Mouse (Mus musculus): Measurements from ENCODE around the gene Sspn. TPM values are rescaled to one million over a fixed set of nuclear protein-coding genes. Genes with fewer than 3 reads are reported as not detected.

Sspn gene
- polyA plus RNA-seq, 1 experiment from 2014 or later = 3.6 TPM

GRCm38 (mm10) chr6:145940852-145941251, 9.4 kb downstream of the Sspn start:
- Histone ChIP-seq H3K27me3 (replicated peaks; ENCODE audit: control insufficient read depth, insufficient read depth, low read length) (no peaks in the 10 kb centered on the region), H3K9me3 (ENCODE audit: control insufficient read depth) (no peaks in the 10 kb centered on the region), H3K9ac (ENCODE audit: low read depth, low read length) (no peak overlapping the region), H3K36me3 (ENCODE audit: control insufficient read depth, insufficient read depth) (no peaks in the 10 kb centered on the region), H3K4me2 (replicated peaks; ENCODE audit: low read depth) (no peak overlapping the region), H3K4me3 (ENCODE audit: low read depth, low read length) (no peak overlapping the region), H3K27ac (ENCODE audit: low read depth, low read length) (no peak overlapping the region), H3K4me1 (replicated peaks; ENCODE audit: control insufficient read depth, insufficient read depth, low read length) (no peaks in the 10 kb centered on the region)
- TF ChIP-seq CTCF (IDR thresholded peaks at IDR 0.05; ENCODE audit: low read depth) = no peak
- WGBS = 77% methylated on average over 6 of the region's 6 CpGs
- no peak for ATAC-seq

GRCm38 (mm10) chr6:145942263-145942966, 11.0 kb downstream of the Sspn start:
- H3K4me3 ChIP-seq (ENCODE audit: low read depth, low read length) = no peak overlapping the region
- no peak for TF ChIP-seq CTCF (IDR thresholded peaks at IDR 0.05; ENCODE audit: low read depth)
- H3K4me2 ChIP-seq (replicated peaks; ENCODE audit: low read depth) = no peak overlapping the region
- WGBS = 42% methylated on average over 12 of the region's 12 CpGs
- H3K27ac ChIP-seq (ENCODE audit: low read depth, low read length) = no peak overlapping the region
- no peaks in the 10 kb centered on the region for H3K27me3 ChIP-seq (replicated peaks; ENCODE audit: control insufficient read depth, insufficient read depth, low read length)
- H3K9me3 ChIP-seq (ENCODE audit: control insufficient read depth) = no peaks in the 10 kb centered on the region
- no peaks in the 10 kb centered on the region for H3K36me3 ChIP-seq (ENCODE audit: control insufficient read depth, insufficient read depth)
- no peaks in the 10 kb centered on the region for H3K4me1 ChIP-seq (replicated peaks; ENCODE audit: control insufficient read depth, insufficient read depth, low read length)
- ATAC-seq = no peak
- no peak overlapping the region for H3K9ac ChIP-seq (ENCODE audit: low read depth, low read length)

- no peak for TF ChIP-seq CTCF (IDR thresholded peaks at IDR 0.05; ENCODE audit: low read depth)
- ATAC-seq = no peak
Measured at GRCm38 (mm10) chr6:145943414-145943813, 12.0 kb downstream of the Sspn start.

GRCm38 (mm10) chr6:145945700-145946344, 14.4 kb downstream of the Sspn start:
- WGBS = 73% methylated on average over 11 of the region's 11 CpGs
- H3K4me2 ChIP-seq (replicated peaks; ENCODE audit: low read depth) = no peak overlapping the region
- no peaks in the 10 kb centered on the region for H3K36me3 ChIP-seq (ENCODE audit: control insufficient read depth, insufficient read depth)
- H3K27ac ChIP-seq (ENCODE audit: low read depth, low read length) = no peak overlapping the region
- no peaks in the 10 kb centered on the region for H3K4me1 ChIP-seq (replicated peaks; ENCODE audit: control insufficient read depth, insufficient read depth, low read length)
- no peak for ATAC-seq
- no peak overlapping the region for H3K9ac ChIP-seq (ENCODE audit: low read depth, low read length)
- no peak overlapping the region for H3K4me3 ChIP-seq (ENCODE audit: low read depth, low read length)
- no peaks in the 10 kb centered on the region for H3K9me3 ChIP-seq (ENCODE audit: control insufficient read depth)
- no peaks in the 10 kb centered on the region for H3K27me3 ChIP-seq (replicated peaks; ENCODE audit: control insufficient read depth, insufficient read depth, low read length)
- no peak for TF ChIP-seq CTCF (IDR thresholded peaks at IDR 0.05; ENCODE audit: low read depth)

More at GRCm38 (mm10) chr6:145943414-145943813, 12.0 kb downstream of the Sspn start:
- Histone ChIP-seq H3K9ac (ENCODE audit: low read depth, low read length) (no peak overlapping the region), H3K27ac (ENCODE audit: low read depth, low read length) (no peak overlapping the region), H3K9me3 (ENCODE audit: control insufficient read depth) (no peaks in the 10 kb centered on the region), H3K36me3 (ENCODE audit: control insufficient read depth, insufficient read depth) (no peaks in the 10 kb centered on the region), H3K4me3 (ENCODE audit: low read depth, low read length) (no peak overlapping the region), H3K27me3 (replicated peaks; ENCODE audit: control insufficient read depth, insufficient read depth, low read length) (no peaks in the 10 kb centered on the region), H3K4me2 (replicated peaks; ENCODE audit: low read depth) (no peak overlapping the region), H3K4me1 (replicated peaks; ENCODE audit: control insufficient read depth, insufficient read depth, low read length) (no peaks in the 10 kb centered on the region)
- WGBS = 46% methylated on average over 3 of the region's 3 CpGs

- Histone ChIP-seq H3K27me3 (replicated peaks; ENCODE audit: control insufficient read depth, insufficient read depth, low read length) (no peaks in the 10 kb centered on the region), H3K4me1 (replicated peaks; ENCODE audit: control insufficient read depth, insufficient read depth, low read length) (no peaks in the 10 kb centered on the region), H3K27ac (ENCODE audit: low read depth, low read length) (no peak overlapping the region), H3K4me3 (ENCODE audit: low read depth, low read length) (no peak overlapping the region), H3K9ac (ENCODE audit: low read depth, low read length) (no peak overlapping the region), H3K4me2 (replicated peaks; ENCODE audit: low read depth) (no peak overlapping the region), H3K36me3 (ENCODE audit: control insufficient read depth, insufficient read depth) (no peaks in the 10 kb centered on the region), H3K9me3 (ENCODE audit: control insufficient read depth) (no peaks in the 10 kb centered on the region)
- 60% methylated on average over 4 of the region's 4 CpGs for WGBS
- no peak for TF ChIP-seq CTCF (IDR thresholded peaks at IDR 0.05; ENCODE audit: low read depth)
- ATAC-seq = no peak
Measured at GRCm38 (mm10) chr6:145949049-145949448, 17.6 kb downstream of the Sspn start.

GRCm38 (mm10) chr6:145950626-145951025, 19.2 kb downstream of the Sspn start:
- no peaks in the 10 kb centered on the region for H3K36me3 ChIP-seq (ENCODE audit: control insufficient read depth, insufficient read depth)
- H3K4me1 ChIP-seq (replicated peaks; ENCODE audit: control insufficient read depth, insufficient read depth, low read length) = no peaks in the 10 kb centered on the region
- H3K9me3 ChIP-seq (ENCODE audit: control insufficient read depth) = no peaks in the 10 kb centered on the region
- WGBS = 72% methylated on average over 5 of the region's 5 CpGs
- no peak for ATAC-seq
- H3K4me3 ChIP-seq (ENCODE audit: low read depth, low read length) = no peak overlapping the region
- no peak overlapping the region for H3K9ac ChIP-seq (ENCODE audit: low read depth, low read length)
- H3K27me3 ChIP-seq (replicated peaks; ENCODE audit: control insufficient read depth, insufficient read depth, low read length) = no peaks in the 10 kb centered on the region
- no peak for TF ChIP-seq CTCF (IDR thresholded peaks at IDR 0.05; ENCODE audit: low read depth)
- H3K27ac ChIP-seq (ENCODE audit: low read depth, low read length) = no peak overlapping the region
- H3K4me2 ChIP-seq (replicated peaks; ENCODE audit: low read depth) = no peak overlapping the region

Measured in intestine, postnatal 0 days (tissue).